Mouse (Mus musculus): Measurements from ENCODE around the gene Cnih1. TPM values are rescaled to one million over a fixed set of nuclear protein-coding genes. Genes with fewer than 3 reads are reported as not detected.

The Cnih1 gene
- 176 and 182 TPM in 2 replicates for polyA plus RNA-seq (2015; fragmentation: Nextera tagmentation; extraction: Ambion mirVana)

- H3K36me3 ChIP-seq (ENCODE audit: control insufficient read depth, insufficient read depth, low read length): no peaks in the 10 kb centered on the region
- peak; percentile 96 for ATAC-seq (ENCODE audit: insufficient read depth, low FRiP score)
- peak within 1 kb of the TSS; percentile 59 for H3K4me2 ChIP-seq (ENCODE audit: low read depth, low read length)
- no peaks in the 10 kb centered on the region for H3K27me3 ChIP-seq (ENCODE audit: control insufficient read depth, insufficient read depth, low read length)
- H3K4me1 ChIP-seq (ENCODE audit: control insufficient read depth, insufficient read depth, low read length): peaks cover 8% of the 10 kb centered on the region
- H3K9ac ChIP-seq (ENCODE audit: low read length): peak within 1 kb of the TSS; percentile 99
- H3K27ac ChIP-seq (ENCODE audit: low read length): peak within 1 kb of the TSS; percentile 98
- WGBS: under 1% methylated on average over 83 of the region's 86 CpGs
- no peaks in the 10 kb centered on the region for H3K9me3 ChIP-seq (replicated peaks; ENCODE audit: control insufficient read depth, low read length)
- peak within 1 kb of the TSS; percentile 95 for H3K4me3 ChIP-seq (replicated peaks; ENCODE audit: low read length)
Measured at GRCm38 (mm10) chr14:46787787-46788504, at the start of gene Cnih1. Gene Cnih1 (minus strand): TSS chr14:46788411.

GRCm38 (mm10) chr14:46832354-46833272, 44.4 kb upstream of the Cnih1 start:
- WGBS: 7% methylated on average over 40 of the region's 40 CpGs
- peak overlapping the region; percentile 71; the same call in 1 of the 2 replicates for H3K27ac ChIP-seq (ENCODE audit: low read length)
- no peaks in the 10 kb centered on the region for H3K36me3 ChIP-seq (ENCODE audit: control insufficient read depth, insufficient read depth, low read length)
- peak overlapping the region; percentile 82 for H3K4me2 ChIP-seq (ENCODE audit: low read depth, low read length)
- peak overlapping the region; percentile 88 for H3K9ac ChIP-seq (ENCODE audit: low read length)
- peaks cover 6% of the 10 kb centered on the region for H3K4me1 ChIP-seq (ENCODE audit: control insufficient read depth, insufficient read depth, low read length)
- H3K27me3 ChIP-seq (ENCODE audit: control insufficient read depth, insufficient read depth, low read length): no peaks in the 10 kb centered on the region
- peak overlapping the region; percentile 85 for H3K4me3 ChIP-seq (replicated peaks; ENCODE audit: low read length)
- H3K9me3 ChIP-seq (replicated peaks; ENCODE audit: control insufficient read depth, low read length): no peaks in the 10 kb centered on the region
- ATAC-seq (ENCODE audit: insufficient read depth, low FRiP score): no peak

GRCm38 (mm10) chr14:46831837-46832333, 43.7 kb upstream of the Cnih1 start, which contains the start of gene Cgrrf1:
Gene Cgrrf1 (plus strand): TSS chr14:46832125.
- Histone ChIP-seq H3K4me1 (ENCODE audit: control insufficient read depth, insufficient read depth, low read length) (peaks cover 6% of the 10 kb centered on the region), H3K9ac (ENCODE audit: low read length) (peak within 1 kb of the TSS; percentile 88), H3K4me2 (ENCODE audit: low read depth, low read length) (peak within 1 kb of the TSS; percentile 82), H3K36me3 (ENCODE audit: control insufficient read depth, insufficient read depth, low read length) (no peaks in the 10 kb centered on the region), H3K9me3 (replicated peaks; ENCODE audit: control insufficient read depth, low read length) (no peaks in the 10 kb centered on the region), H3K4me3 (replicated peaks; ENCODE audit: low read length) (peak within 1 kb of the TSS; percentile 85), H3K27me3 (ENCODE audit: control insufficient read depth, insufficient read depth, low read length) (no peaks in the 10 kb centered on the region), H3K27ac (ENCODE audit: low read length) (peak within 1 kb of the TSS; percentile 71)
- 0% methylated on average over 32 of the region's 32 CpGs for WGBS
- peak; percentile 99 for ATAC-seq (ENCODE audit: insufficient read depth, low FRiP score)

DNA sequence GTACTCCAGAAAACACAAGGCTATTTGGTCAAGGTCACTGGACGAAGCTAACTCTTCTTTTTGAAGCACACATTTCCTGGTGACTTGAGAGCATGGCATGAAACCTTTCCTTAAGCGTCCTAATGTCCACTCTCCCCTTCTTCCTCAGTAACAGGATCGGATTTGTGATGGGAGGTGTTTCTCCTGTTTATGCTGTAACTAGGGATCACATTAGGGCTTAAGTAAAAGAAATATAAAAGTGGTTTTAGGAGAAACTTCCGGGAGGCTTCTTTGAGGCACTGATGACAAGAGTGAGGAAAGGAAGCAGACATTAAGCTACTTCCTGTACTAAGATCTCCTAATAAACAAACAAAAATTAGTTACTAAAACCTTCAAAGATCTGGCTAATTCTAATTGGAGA, 43.1 kb upstream of the Cnih1 start:
- Histone ChIP-seq H3K36me3 (ENCODE audit: control insufficient read depth, insufficient read depth, low read length) (no peaks in the 10 kb centered on the region), H3K27ac (ENCODE audit: low read length) (peak overlapping the region; percentile 71), H3K4me2 (ENCODE audit: low read depth, low read length) (peak overlapping the region; percentile 82), H3K4me3 (replicated peaks; ENCODE audit: low read length) (peak overlapping the region; percentile 85), H3K27me3 (ENCODE audit: control insufficient read depth, insufficient read depth, low read length) (no peaks in the 10 kb centered on the region), H3K9ac (ENCODE audit: low read length) (peak overlapping the region; percentile 88), H3K4me1 (ENCODE audit: control insufficient read depth, insufficient read depth, low read length) (peaks cover 6% of the 10 kb centered on the region), H3K9me3 (replicated peaks; ENCODE audit: control insufficient read depth, low read length) (no peaks in the 10 kb centered on the region)
- WGBS: 3% methylated on average over 4 of the region's 4 CpGs
- ATAC-seq (ENCODE audit: insufficient read depth, low FRiP score): no peak

- Histone ChIP-seq H3K27ac (ENCODE audit: low read length) (no peak overlapping the region), H3K9me3 (replicated peaks; ENCODE audit: control insufficient read depth, low read length) (no peaks in the 10 kb centered on the region), H3K4me3 (replicated peaks; ENCODE audit: low read length) (no peak overlapping the region), H3K36me3 (ENCODE audit: control insufficient read depth, insufficient read depth, low read length) (no peaks in the 10 kb centered on the region), H3K4me1 (ENCODE audit: control insufficient read depth, insufficient read depth, low read length) (peaks cover 3% of the 10 kb centered on the region), H3K27me3 (ENCODE audit: control insufficient read depth, insufficient read depth, low read length) (no peaks in the 10 kb centered on the region), H3K9ac (ENCODE audit: low read length) (no peak overlapping the region), H3K4me2 (ENCODE audit: low read depth, low read length) (no peak overlapping the region)
- no peak for ATAC-seq (ENCODE audit: insufficient read depth, low FRiP score)
- 48% methylated on average over 1 of the region's 1 CpGs for WGBS
Measured at GRCm38 (mm10) chr14:46827430-46827829, 39.2 kb upstream of the Cnih1 start.

GRCm38 (mm10) chr14:46823996-46824395, 35.8 kb upstream of the Cnih1 start:
- Histone ChIP-seq H3K9me3 (replicated peaks; ENCODE audit: control insufficient read depth, low read length) (no peaks in the 10 kb centered on the region), H3K4me2 (ENCODE audit: low read depth, low read length) (no peak overlapping the region), H3K27me3 (ENCODE audit: control insufficient read depth, insufficient read depth, low read length) (no peaks in the 10 kb centered on the region), H3K36me3 (ENCODE audit: control insufficient read depth, insufficient read depth, low read length) (no peaks in the 10 kb centered on the region), H3K27ac (ENCODE audit: low read length) (no peak overlapping the region), H3K4me1 (ENCODE audit: control insufficient read depth, insufficient read depth, low read length) (peaks cover 5% of the 10 kb centered on the region), H3K4me3 (replicated peaks; ENCODE audit: low read length) (no peak overlapping the region), H3K9ac (ENCODE audit: low read length) (no peak overlapping the region)
- no peak for ATAC-seq (ENCODE audit: insufficient read depth, low FRiP score)
- WGBS: 71% methylated on average over 2 of the region's 2 CpGs

DNA sequence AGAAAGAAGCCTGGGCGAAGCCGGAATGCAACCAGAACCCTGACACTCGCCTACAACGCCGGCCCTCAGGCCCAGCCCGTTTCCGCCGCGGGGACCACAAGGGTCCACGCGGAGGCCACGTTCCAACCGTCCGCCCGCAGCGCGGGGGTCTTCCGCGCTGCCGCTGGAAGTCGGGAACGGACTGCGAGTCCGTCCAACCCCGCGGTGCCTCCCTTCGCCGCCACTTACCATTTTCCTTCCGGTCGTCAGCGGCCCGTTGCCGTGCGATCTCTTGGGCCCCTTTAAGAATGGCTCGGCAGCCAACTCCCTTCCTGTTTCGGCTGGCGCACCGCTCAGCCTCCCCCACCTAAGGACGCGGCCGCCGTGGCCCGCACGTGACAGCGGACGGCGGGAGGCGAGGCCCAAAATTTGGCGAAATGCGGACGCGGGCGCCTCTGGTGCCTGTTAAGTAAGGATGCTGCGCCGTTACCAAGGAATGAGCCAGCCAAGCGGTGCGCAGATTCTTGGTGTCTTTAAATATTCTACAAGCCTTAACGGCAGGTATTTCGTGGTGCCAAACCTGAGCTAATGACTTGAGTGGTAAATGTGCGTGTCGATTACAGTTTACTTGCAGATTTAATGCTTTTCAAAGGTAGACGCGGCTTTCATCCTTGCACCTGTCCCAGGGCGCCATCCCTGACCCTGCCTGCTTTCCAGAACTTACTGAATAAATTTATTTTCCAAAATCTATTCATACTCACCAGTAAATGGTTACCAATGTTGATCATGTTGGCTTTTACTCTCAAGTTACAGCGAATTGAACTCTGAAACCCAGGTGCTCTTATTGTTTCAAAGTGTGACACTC, 33.9 kb upstream of the Cnih1 start, which contains the start of gene Gmfb:
Gene Gmfb, minus strand, starts transcription at position 370 of the 844 bp plus-strand sequence.
- WGBS: under 1% methylated on average over 65 of the region's 65 CpGs

GRCm38 (mm10) chr14:46821271-46821872, 33.2 kb upstream of the Cnih1 start:
- no peak for ATAC-seq (ENCODE audit: insufficient read depth, low FRiP score)
- H3K9me3 ChIP-seq (replicated peaks; ENCODE audit: control insufficient read depth, low read length): no peaks in the 10 kb centered on the region
- WGBS: 0% methylated on average over 11 of the region's 11 CpGs
- peaks cover 5% of the 10 kb centered on the region for H3K4me1 ChIP-seq (ENCODE audit: control insufficient read depth, insufficient read depth, low read length)
- no peaks in the 10 kb centered on the region for H3K27me3 ChIP-seq (ENCODE audit: control insufficient read depth, insufficient read depth, low read length)
- peak overlapping the region; percentile 65 for H3K4me2 ChIP-seq (ENCODE audit: low read depth, low read length)
- H3K36me3 ChIP-seq (ENCODE audit: control insufficient read depth, insufficient read depth, low read length): no peaks in the 10 kb centered on the region
- peak overlapping the region; percentile 94 for H3K9ac ChIP-seq (ENCODE audit: low read length)
- peak overlapping the region; percentile 96 for H3K4me3 ChIP-seq (replicated peaks; ENCODE audit: low read length)
- H3K27ac ChIP-seq (ENCODE audit: low read length): peak overlapping the region; percentile 92

More for the DNA sequence above, 33.9 kb upstream of the Cnih1 start, which contains the start of gene Gmfb:
- Histone ChIP-seq H3K27me3 (ENCODE audit: control insufficient read depth, insufficient read depth, low read length) (no peaks in the 10 kb centered on the region), H3K4me3 (replicated peaks; ENCODE audit: low read length) (peak within 1 kb of the TSS; percentile 96), H3K36me3 (ENCODE audit: control insufficient read depth, insufficient read depth, low read length) (no peaks in the 10 kb centered on the region), H3K27ac (ENCODE audit: low read length) (peak within 1 kb of the TSS; percentile 92), H3K9ac (ENCODE audit: low read length) (peak within 1 kb of the TSS; percentile 94), H3K9me3 (replicated peaks; ENCODE audit: control insufficient read depth, low read length) (no peaks in the 10 kb centered on the region), H3K4me1 (ENCODE audit: control insufficient read depth, insufficient read depth, low read length) (peaks cover 5% of the 10 kb centered on the region), H3K4me2 (ENCODE audit: low read depth, low read length) (peak within 1 kb of the TSS; percentile 65)
- peak; percentile 96 for ATAC-seq (ENCODE audit: insufficient read depth, low FRiP score)
